Mouse (Mus musculus) kidney, adult 2 months (tissue): Measurements from ENCODE around the gene Prr29.

Experiments
- CTCF ChIP-seq: fragments of 200-500 bp; conservative IDR thresholded peaks from 2 replicates; pipeline ENCODE4 v1.5.1; 2011; ENCODE audit warnings: low read depth, mild to moderate bottlenecking, control low read depth, low read length, moderate library complexity, mixed read lengths; ENCODE audit not compliant: insufficient read depth, insufficient read length
- POLR2A ChIP-seq: fragments of 200-500 bp; IDR thresholded peaks from one replicate; pipeline ENCODE4 v1.6.1; 2011; ENCODE audit warnings: low read depth, low read length, control low read depth

DNA sequence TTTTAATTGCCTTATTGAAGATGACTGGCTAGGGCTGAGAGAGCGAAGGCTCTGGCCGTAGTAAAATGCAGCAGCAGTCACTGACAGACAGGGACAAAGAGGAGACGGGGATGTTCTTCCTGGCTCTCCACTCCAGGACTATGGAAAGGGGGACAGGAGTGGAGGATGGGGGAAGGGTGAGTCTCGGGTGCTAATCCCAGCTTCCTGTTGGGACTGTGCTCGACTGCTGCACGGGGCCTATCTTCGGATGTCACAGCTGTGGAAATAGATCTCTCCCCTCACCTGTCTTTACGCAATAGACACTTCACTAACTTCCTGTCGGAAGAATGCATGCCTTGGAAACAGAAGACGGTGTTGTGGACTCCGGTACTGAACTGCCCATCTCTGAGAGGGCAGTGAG lies 8.7 kb downstream of the Prr29 start:
- TF ChIP-seq POLR2A (no peak), CTCF (no peak)
